Mouse (Mus musculus) liver, embryonic 16.5 days (tissue): ENCODE measurements around the gene Tapt1. TPM values are rescaled to one million over a fixed set of nuclear protein-coding genes. Genes with fewer than 3 reads are reported as not detected.

ENCODE experiments used
- ATAC-seq: fragments of 200-750 bp; cut with Nextera tagmentation; 2 replicates; pipeline ENCODE4 v1.8.0; 2017; ENCODE audit warnings: low read depth, mild to moderate bottlenecking, moderate number of reproducible peaks, moderate library complexity
- H3K27ac ChIP-seq: fragments of 300-500 bp; sonication (generic); 2 replicates; pipeline ENCODE4 v1.5.1; 2014; ENCODE audit warnings: mild to moderate bottlenecking, low read length
- H3K27me3 ChIP-seq: fragments of 300-500 bp; sonication (generic); 2 replicates; pipeline ENCODE4 v1.6.1; 2014; ENCODE audit warnings: low read depth, low read length, mixed read lengths; ENCODE audit not compliant: control insufficient read depth, insufficient read depth
- H3K36me3 ChIP-seq: fragments of 300-500 bp; sonication (generic); 2 replicates; pipeline ENCODE4 v1.6.1; 2014; ENCODE audit warnings: mild to moderate bottlenecking; ENCODE audit not compliant: control insufficient read depth, insufficient read depth
- H3K4me1 ChIP-seq: fragments of 300-500 bp; sonication (generic); 2 replicates; pipeline ENCODE4 v1.6.1; 2014; ENCODE audit warnings: low read depth, low read length, mixed read lengths; ENCODE audit not compliant: control insufficient read depth
- H3K4me2 ChIP-seq: fragments of 300-500 bp; sonication (generic); 2 replicates; pipeline ENCODE4 v1.6.1; 2014; ENCODE audit warnings: low read depth, low read length, mixed read lengths
- H3K4me3 ChIP-seq: fragments of 300-500 bp; sonication (generic); 2 replicates; pipeline ENCODE4 v1.5.1; 2014; ENCODE audit warnings: low read depth, mild to moderate bottlenecking, low read length
- H3K9ac ChIP-seq: fragments of 300-500 bp; sonication (generic); 2 replicates; pipeline ENCODE4 v1.6.1; 2014; ENCODE audit warnings: low read depth, low read length
- H3K9me3 ChIP-seq: fragments of 300-500 bp; sonication (generic); replicated peaks from 2 replicates; pipeline ENCODE4 v1.6.1; 2016; ENCODE audit warnings: low read length; ENCODE audit not compliant: control insufficient read depth
- WGBS: fragments of 180-500 bp; shearing (Covaris S2); extraction: QIAGEN DNeasy Blood & Tissue Kit; methylation state at CpG from one replicate; pipeline ENCODE4 v1.1.7; 2014; ENCODE audit not compliant: insufficient replicate concordance; 5-methylcytosine and 5-hydroxymethylcytosine counted together
- polyA plus RNA-seq: library from polyadenylated mRNA; unstranded; fragments of >200 nt; fragmentation: Nextera tagmentation; extraction: Ambion mirVana; gene quantifications from 2 replicates; pipeline ENCODE4 v1.2.1, GENCODE M21; 2015

Gene Tapt1
- polyA plus RNA-seq, 1 experiment from 2014 or later: 30.8 TPM

- Histone ChIP-seq H3K4me1 (no peaks in the 10 kb centered on the region), H3K27ac (no peak overlapping the region), H3K27me3 (no peaks in the 10 kb centered on the region), H3K9ac (no peak overlapping the region), H3K4me3 (no peak overlapping the region), H3K9me3 (no peaks in the 10 kb centered on the region), H3K4me2 (no peak overlapping the region), H3K36me3 (no peaks in the 10 kb centered on the region)
- ATAC-seq: no peak
- WGBS: 76% methylated on average over 3 of the region's 3 CpGs
Observed at GRCm38 (mm10) chr5:44163318-44163717, 63.1 kb downstream of the Tapt1 start.

- H3K27me3 ChIP-seq: no peaks in the 10 kb centered on the region
- no peaks in the 10 kb centered on the region for H3K4me1 ChIP-seq
- 66% methylated on average over 7 of the region's 7 CpGs for WGBS
- no peak for ATAC-seq
- H3K36me3 ChIP-seq: no peaks in the 10 kb centered on the region
- no peak overlapping the region for H3K9ac ChIP-seq
- no peak overlapping the region for H3K4me3 ChIP-seq
- H3K4me2 ChIP-seq: no peak overlapping the region
- no peak overlapping the region for H3K27ac ChIP-seq
- H3K9me3 ChIP-seq: no peaks in the 10 kb centered on the region
Observed at GRCm38 (mm10) chr5:44162786-44163185, 63.6 kb downstream of the Tapt1 start.

GRCm38 (mm10) chr5:44159679-44160438 lies 66.6 kb downstream of the Tapt1 start:
- Histone ChIP-seq H3K4me1 (no peaks in the 10 kb centered on the region), H3K4me3 (no peak overlapping the region), H3K9me3 (no peaks in the 10 kb centered on the region), H3K9ac (no peak overlapping the region), H3K27ac (no peak overlapping the region), H3K27me3 (no peaks in the 10 kb centered on the region), H3K36me3 (no peaks in the 10 kb centered on the region), H3K4me2 (no peak overlapping the region)
- WGBS: 35% methylated on average over 4 of the region's 4 CpGs
- no peak for ATAC-seq

DNA sequence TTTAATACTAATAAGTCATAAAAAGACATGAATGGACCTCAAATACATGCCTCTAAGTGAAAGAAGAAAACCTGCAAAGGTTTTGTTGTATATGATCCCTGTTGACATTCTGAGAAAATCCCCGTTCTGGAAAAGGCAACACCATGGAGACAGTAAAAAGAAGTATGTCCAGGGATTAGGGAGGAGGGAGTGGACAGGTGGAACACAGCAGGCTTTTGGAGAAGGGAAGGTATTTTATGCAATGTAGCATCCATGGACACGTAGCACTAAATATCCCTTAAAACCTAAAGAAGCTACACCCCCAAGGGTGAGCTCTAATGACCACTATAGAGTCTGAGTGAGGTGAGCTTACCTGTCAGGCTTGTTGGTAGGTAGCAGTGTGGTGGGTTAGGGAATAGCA lies 67.2 kb downstream of the Tapt1 start:
- ATAC-seq: no peak
- H3K4me2 ChIP-seq: no peak overlapping the region
- H3K9ac ChIP-seq: no peak overlapping the region
- no peak overlapping the region for H3K27ac ChIP-seq
- no peaks in the 10 kb centered on the region for H3K27me3 ChIP-seq
- no peaks in the 10 kb centered on the region for H3K9me3 ChIP-seq
- no peak overlapping the region for H3K4me3 ChIP-seq
- 70% methylated on average over 2 of the region's 2 CpGs for WGBS
- H3K4me1 ChIP-seq: no peaks in the 10 kb centered on the region
- no peaks in the 10 kb centered on the region for H3K36me3 ChIP-seq

DNA sequence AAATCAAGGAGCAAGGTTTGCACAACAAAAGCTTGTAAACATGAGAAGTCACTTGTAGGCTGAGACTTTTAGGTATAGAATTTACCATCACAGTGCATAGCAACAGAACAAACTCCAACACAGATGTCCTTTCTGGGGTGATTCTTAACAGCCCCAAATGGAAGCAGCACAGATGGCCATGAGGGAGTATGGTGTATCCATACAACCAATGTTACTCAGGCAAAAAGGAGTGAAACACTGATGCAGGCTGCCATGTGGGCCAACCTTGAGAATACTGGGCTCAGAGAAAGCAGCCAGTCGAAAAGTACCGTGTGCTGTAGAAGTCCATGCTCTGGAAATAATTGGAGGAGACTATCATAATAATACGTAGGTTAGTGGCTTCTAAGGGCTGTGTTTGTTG lies 68.0 kb downstream of the Tapt1 start:
- 65% methylated on average over 3 of the region's 3 CpGs for WGBS
- Histone ChIP-seq H3K9me3 (no peaks in the 10 kb centered on the region), H3K4me2 (no peak overlapping the region), H3K4me3 (no peak overlapping the region), H3K36me3 (no peaks in the 10 kb centered on the region), H3K9ac (no peak overlapping the region), H3K4me1 (no peaks in the 10 kb centered on the region), H3K27me3 (no peaks in the 10 kb centered on the region), H3K27ac (no peak overlapping the region)
- ATAC-seq: no peak

GRCm38 (mm10) chr5:44157760-44158159 lies 68.7 kb downstream of the Tapt1 start:
- no peak overlapping the region for H3K27ac ChIP-seq
- H3K9ac ChIP-seq: no peak overlapping the region
- no peak overlapping the region for H3K4me3 ChIP-seq
- WGBS: 51% methylated on average over 6 of the region's 6 CpGs
- H3K27me3 ChIP-seq: no peaks in the 10 kb centered on the region
- no peaks in the 10 kb centered on the region for H3K4me1 ChIP-seq
- H3K4me2 ChIP-seq: no peak overlapping the region
- H3K36me3 ChIP-seq: no peaks in the 10 kb centered on the region
- no peaks in the 10 kb centered on the region for H3K9me3 ChIP-seq
- ATAC-seq: no peak

- Histone ChIP-seq H3K4me2 (no peak overlapping the region), H3K4me1 (peaks cover 4% of the 10 kb centered on the region; the same call in 1 of the 2 replicates), H3K27me3 (no peaks in the 10 kb centered on the region), H3K27ac (no peak overlapping the region), H3K9ac (no peak overlapping the region), H3K9me3 (peaks cover 2% of the 10 kb centered on the region; the same call in 1 of the 2 replicates), H3K4me3 (no peak overlapping the region), H3K36me3 (no peaks in the 10 kb centered on the region)
- WGBS: 44% methylated on average over 1 of the region's 1 CpGs
- ATAC-seq: no peak
Observed at GRCm38 (mm10) chr5:44153050-44153449, 73.4 kb downstream of the Tapt1 start.

DNA sequence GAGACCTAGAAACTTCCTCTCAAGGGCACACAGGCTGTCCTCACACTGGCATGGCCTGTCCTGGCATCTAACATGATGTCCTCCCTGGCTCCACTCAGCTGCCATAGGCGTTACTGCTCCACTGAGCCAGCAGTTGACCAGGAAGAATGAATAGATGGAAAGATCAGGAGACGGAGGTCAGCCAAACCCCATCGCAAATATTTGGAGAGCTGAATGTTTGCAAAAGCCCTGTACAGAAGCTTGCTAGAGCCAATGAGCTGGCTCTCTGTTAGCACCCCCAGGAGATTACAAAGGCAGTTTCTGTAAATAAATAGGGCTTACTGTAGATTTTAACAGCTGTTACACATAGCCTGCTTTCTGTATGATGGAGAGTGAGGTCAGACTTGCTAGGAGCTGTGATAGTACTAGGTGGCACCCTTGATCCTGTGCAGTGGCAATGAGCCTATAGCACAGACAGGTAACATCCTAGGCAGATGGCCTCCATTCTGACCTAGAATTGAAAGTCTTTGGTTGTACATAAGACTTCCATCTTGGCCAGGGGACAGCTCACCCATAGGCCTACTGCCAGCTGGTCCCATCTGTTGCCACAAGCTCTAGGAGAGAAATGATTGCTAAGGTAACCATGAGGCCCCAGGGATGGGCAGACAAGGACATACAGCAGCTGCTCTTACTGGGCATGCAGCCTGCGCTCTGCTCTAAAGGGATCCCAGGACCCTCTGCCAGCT lies 74.9 kb downstream of the Tapt1 start:
- Histone ChIP-seq H3K27ac (no peak overlapping the region), H3K9ac (no peak overlapping the region), H3K27me3 (no peaks in the 10 kb centered on the region), H3K9me3 (peaks cover 2% of the 10 kb centered on the region; the same call in 1 of the 2 replicates), H3K4me3 (no peak overlapping the region), H3K4me1 (peaks cover 4% of the 10 kb centered on the region; the same call in 1 of the 2 replicates), H3K36me3 (no peaks in the 10 kb centered on the region), H3K4me2 (no peak overlapping the region)
- ATAC-seq: peak; percentile 94
- 57% methylated on average over 4 of the region's 4 CpGs for WGBS

- 57% methylated on average over 3 of the region's 3 CpGs for WGBS
- Histone ChIP-seq H3K4me3 (no peak overlapping the region), H3K36me3 (no peaks in the 10 kb centered on the region), H3K9ac (no peak overlapping the region), H3K4me1 (peaks cover 4% of the 10 kb centered on the region; the same call in 1 of the 2 replicates), H3K9me3 (peaks cover 2% of the 10 kb centered on the region; the same call in 1 of the 2 replicates), H3K4me2 (no peak overlapping the region), H3K27ac (no peak overlapping the region), H3K27me3 (no peaks in the 10 kb centered on the region)
- ATAC-seq: no peak
Observed at GRCm38 (mm10) chr5:44147732-44148131, 78.7 kb downstream of the Tapt1 start.
